Mouse (Mus musculus) kidney, postnatal 0 days (tissue): ENCODE measurements around the gene Podnl1. TPM values are rescaled to one million over a fixed set of nuclear protein-coding genes. Genes with fewer than 3 reads are reported as not detected.
A peak's percentile ranks its signal among the peaks of the same experiment; 100 is the strongest.

Experiments used
- ATAC-seq: fragments of 200-750 bp; cut with Nextera tagmentation; replicated peaks from 2 replicates; pipeline ENCODE4 v1.8.0; 2017; ENCODE audit warnings: low read depth, moderate number of reproducible peaks, moderate TSS enrichment, moderate library complexity; ENCODE audit not compliant: low FRiP score
- DNase-seq: peaks from one replicate; pipeline ENCODE4 v3.0.0-alpha.2; 2016; ENCODE audit warnings: low spot score
- H3K27ac ChIP-seq: fragments of 300-500 bp; sonication (generic); 2 replicates; pipeline ENCODE4 v1.5.1; 2014; ENCODE audit warnings: mild to moderate bottlenecking
- H3K27me3 ChIP-seq: fragments of 300-500 bp; sonication (generic); 2 replicates; pipeline ENCODE4 v1.6.1; 2014; ENCODE audit warnings: low read length, mixed read lengths; ENCODE audit not compliant: insufficient read depth
- H3K36me3 ChIP-seq: fragments of 300-500 bp; sonication (generic); 2 replicates; pipeline ENCODE4 v1.6.1; 2014; ENCODE audit warnings: low read length, mixed read lengths; ENCODE audit not compliant: insufficient read depth
- H3K4me1 ChIP-seq: fragments of 300-500 bp; sonication (generic); replicated peaks from 2 replicates; pipeline ENCODE4 v1.6.1; 2014; ENCODE audit warnings: antibody characterized with exemption, low read length, mixed read lengths; ENCODE audit not compliant: insufficient read depth
- H3K4me2 ChIP-seq: fragments of 300-500 bp; sonication (generic); 2 replicates; pipeline ENCODE4 v1.6.1; 2014; ENCODE audit warnings: mild to moderate bottlenecking, low read length, moderate library complexity, mixed read lengths
- H3K4me3 ChIP-seq: fragments of 300-500 bp; sonication (generic); replicated peaks from 2 replicates; pipeline ENCODE4 v1.5.1; 2014; ENCODE audit warnings: low read depth, low read length
- H3K9ac ChIP-seq: fragments of 300-500 bp; sonication (generic); 2 replicates; pipeline ENCODE4 v1.6.1; 2014; ENCODE audit warnings: low read depth, low read length
- H3K9me3 ChIP-seq: fragments of 300-500 bp; sonication (generic); replicated peaks from 2 replicates; pipeline ENCODE4 v1.6.1; 2016; ENCODE audit warnings: low read length, inconsistent platforms, mixed read lengths
- CTCF ChIP-seq: IDR thresholded peaks from 2 replicates; pipeline ENCODE4 v1.5.1; 2016; ENCODE audit warnings: antibody characterized with exemption, low read depth, mild to moderate bottlenecking, moderate library complexity
- WGBS: fragments of 180-500 bp; shearing (Covaris S2); extraction: QIAGEN DNeasy Blood & Tissue Kit; methylation state at CpG from one replicate; pipeline ENCODE4 v1.1.7; 2014; 5-methylcytosine and 5-hydroxymethylcytosine counted together
- polyA plus RNA-seq: library from polyadenylated mRNA; unstranded; fragments of >200 nt; fragmentation: Nextera tagmentation; extraction: Ambion mirVana; gene quantifications from 2 replicates; pipeline ENCODE4 v1.2.1, GENCODE M21; 2015

Gene Podnl1
- polyA plus RNA-seq = 0.05 and 0.14 TPM in 2 replicates

DNA sequence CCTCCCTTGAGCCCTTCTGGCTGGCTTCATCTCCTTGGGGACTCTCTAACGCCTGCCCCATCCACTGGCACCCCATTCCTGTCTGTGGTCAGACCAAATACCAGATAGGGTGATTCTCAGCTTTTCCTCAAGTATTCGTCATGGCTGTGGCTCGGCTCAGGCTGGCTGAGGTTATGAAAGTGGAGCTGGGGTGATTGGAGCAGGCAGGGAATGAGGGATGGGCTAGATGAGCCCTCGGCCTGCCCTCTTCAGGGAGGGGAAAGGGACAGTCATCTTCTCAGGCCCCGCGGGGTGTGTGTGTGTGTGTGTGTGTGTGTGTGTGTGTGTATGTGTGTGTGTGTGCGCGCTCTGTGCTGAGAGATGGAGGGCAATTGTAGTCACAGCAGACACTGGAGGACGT is at the start of gene Podnl1:
Gene Podnl1 (plus strand): TSS at position 334 of the 400 bp plus-strand sequence.
- Histone ChIP-seq H3K27me3 (no peaks in the 10 kb centered on the region), H3K9ac (no peak within 1 kb of the TSS), H3K4me2 (no peak within 1 kb of the TSS), H3K9me3 (no peaks in the 10 kb centered on the region), H3K27ac (no peak within 1 kb of the TSS), H3K36me3 (no peaks in the 10 kb centered on the region), H3K4me1 (no peaks in the 10 kb centered on the region), H3K4me3 (no peak within 1 kb of the TSS)
- TF ChIP-seq CTCF = no peak
- peak; percentile 34 for DNase-seq
- 29% methylated on average over 9 of the region's 9 CpGs for WGBS
- 0 out of 2 replicates have a peak, but pooled peaks have one; percentile 33 for ATAC-seq

DNA sequence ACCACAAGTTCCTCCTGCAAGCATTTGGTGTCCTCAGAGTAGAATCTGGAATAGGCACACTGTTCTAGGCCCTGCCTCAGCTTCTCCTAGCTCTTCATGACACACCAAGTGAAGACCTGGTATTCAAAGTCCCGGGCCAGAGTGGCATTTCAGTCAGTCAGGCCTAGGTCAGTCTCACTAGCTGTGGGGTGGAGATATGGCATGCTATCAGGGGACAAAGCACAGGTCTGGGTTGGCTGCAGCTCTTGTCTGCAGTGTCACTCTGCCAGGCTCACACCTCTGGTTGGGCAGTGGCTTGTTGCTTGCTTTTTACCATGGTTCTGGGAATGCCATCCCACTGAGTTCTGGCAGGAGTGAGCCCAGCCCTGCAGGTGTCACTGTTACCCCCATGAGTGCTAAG is 49.4 kb upstream of the Podnl1 start:
- no peak overlapping the region for H3K9ac ChIP-seq
- no peak overlapping the region for H3K4me2 ChIP-seq
- DNase-seq (no peak), ATAC-seq (no peak)
- no peaks in the 10 kb centered on the region for H3K27me3 ChIP-seq
- H3K4me3 ChIP-seq = no peak overlapping the region
- H3K36me3 ChIP-seq = peaks cover 17% of the 10 kb centered on the region
- peaks cover 9% of the 10 kb centered on the region; the same call in 1 of the 2 replicates for H3K4me1 ChIP-seq
- H3K27ac ChIP-seq = no peak overlapping the region
- peak; percentile 21; the same call in 1 of the 2 replicates for TF ChIP-seq CTCF
- no peaks in the 10 kb centered on the region for H3K9me3 ChIP-seq
- whole genome bisulfite sequencing = 93% methylated on average over 1 of the region's 1 CpGs

DNA sequence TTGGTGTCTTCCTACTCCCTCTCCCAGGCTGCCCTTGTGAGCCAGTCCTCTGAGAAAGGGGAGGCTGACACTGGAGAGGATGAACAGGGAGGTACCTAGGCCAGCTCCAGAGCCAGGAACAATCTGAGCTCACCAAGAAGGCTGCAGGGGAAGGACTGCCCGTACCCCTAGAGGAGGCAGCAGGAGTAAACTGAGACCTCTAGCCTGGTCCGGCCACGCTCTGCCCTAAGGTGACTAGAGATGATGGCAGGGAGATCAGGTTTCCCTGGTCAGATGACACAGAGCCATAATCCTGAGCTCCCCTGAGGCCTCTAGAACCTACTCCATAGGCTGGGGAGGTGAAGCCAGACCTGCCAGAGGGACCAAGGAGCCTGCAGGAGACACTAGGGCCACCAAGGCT is 48.9 kb upstream of the Podnl1 start:
- Histone ChIP-seq H3K9me3 (no peaks in the 10 kb centered on the region), H3K27ac (no peak overlapping the region)

DNA sequence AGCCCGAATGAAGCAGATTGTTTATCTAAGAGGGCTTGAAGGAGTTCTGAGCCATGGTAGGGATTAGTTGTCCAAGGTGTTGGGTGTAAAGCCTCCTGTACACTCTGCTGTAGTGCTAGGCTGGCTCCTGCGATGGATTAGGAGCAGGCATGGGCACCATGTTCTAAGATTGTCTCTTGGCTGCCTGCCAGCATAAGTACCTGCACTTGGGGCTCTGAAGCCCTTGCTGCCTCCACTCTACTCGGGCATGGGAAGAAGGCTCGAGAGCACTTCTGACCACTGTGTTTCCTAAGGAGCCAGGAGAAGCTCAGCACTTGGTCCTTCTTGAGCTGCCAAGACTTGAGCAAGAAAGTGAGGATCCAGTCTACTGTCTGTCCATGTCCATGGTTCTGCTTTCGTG is 46.6 kb upstream of the Podnl1 start:
- H3K9ac ChIP-seq = no peak overlapping the region
- no peaks in the 10 kb centered on the region for H3K4me1 ChIP-seq
- no peaks in the 10 kb centered on the region for H3K9me3 ChIP-seq
- no peak for TF ChIP-seq CTCF
- ATAC-seq (no peak), DNase-seq (no peak)
- no peak overlapping the region for H3K4me3 ChIP-seq
- no peaks in the 10 kb centered on the region for H3K27me3 ChIP-seq
- H3K4me2 ChIP-seq = no peak overlapping the region
- H3K27ac ChIP-seq = no peak overlapping the region
- 78% methylated on average over 5 of the region's 5 CpGs for WGBS
- peaks cover 36% of the 10 kb centered on the region for H3K36me3 ChIP-seq

More for the DNA sequence above, 48.9 kb upstream of the Podnl1 start:
- ATAC-seq (no peak), DNase-seq (peak; percentile 30)
- H3K4me2 ChIP-seq = no peak overlapping the region
- H3K4me3 ChIP-seq = no peak overlapping the region
- TF ChIP-seq CTCF = no peak
- no peak overlapping the region for H3K9ac ChIP-seq
- H3K27me3 ChIP-seq = no peaks in the 10 kb centered on the region
- H3K36me3 ChIP-seq = peaks cover 17% of the 10 kb centered on the region
- WGBS = 47% methylated on average over 3 of the region's 3 CpGs
- H3K4me1 ChIP-seq = peaks cover 8% of the 10 kb centered on the region; the same call in 1 of the 2 replicates

DNA sequence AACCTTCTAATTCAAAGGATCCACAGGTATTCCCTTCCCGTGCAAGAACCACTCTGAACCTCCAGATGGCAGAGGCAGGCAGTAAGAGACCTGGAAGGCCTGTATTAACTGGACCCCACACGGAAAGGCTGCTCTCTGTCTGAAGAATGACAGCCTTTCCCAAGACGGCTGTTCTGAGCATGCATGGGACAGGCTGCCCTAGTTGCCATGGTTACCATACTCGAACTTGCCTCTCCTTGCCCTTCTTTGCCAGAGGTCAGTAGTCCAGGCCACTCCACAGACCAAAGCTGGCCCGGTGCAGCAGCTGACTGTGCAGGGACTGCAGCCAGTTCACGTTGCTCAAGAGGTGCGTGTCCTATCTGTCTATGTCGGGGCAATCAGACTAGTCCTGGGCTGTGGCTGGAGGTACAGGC is 42.0 kb upstream of the Podnl1 start:
- no peak overlapping the region for H3K4me2 ChIP-seq
- H3K4me1 ChIP-seq = no peaks in the 10 kb centered on the region
- H3K9me3 ChIP-seq = no peaks in the 10 kb centered on the region
- H3K4me3 ChIP-seq = no peak overlapping the region
- peak; percentile 60 for TF ChIP-seq CTCF
- H3K9ac ChIP-seq = 0 out of 2 replicates have a peak overlapping the region, but pooled peaks have one; percentile 2
- peak; percentile 87 for ATAC-seq
- 33% methylated on average over 8 of the region's 8 CpGs for WGBS
- no peak overlapping the region for H3K27ac ChIP-seq
- no peaks in the 10 kb centered on the region for H3K27me3 ChIP-seq
- peaks cover 54% of the 10 kb centered on the region for H3K36me3 ChIP-seq
- DNase-seq = peak; percentile 59

DNA sequence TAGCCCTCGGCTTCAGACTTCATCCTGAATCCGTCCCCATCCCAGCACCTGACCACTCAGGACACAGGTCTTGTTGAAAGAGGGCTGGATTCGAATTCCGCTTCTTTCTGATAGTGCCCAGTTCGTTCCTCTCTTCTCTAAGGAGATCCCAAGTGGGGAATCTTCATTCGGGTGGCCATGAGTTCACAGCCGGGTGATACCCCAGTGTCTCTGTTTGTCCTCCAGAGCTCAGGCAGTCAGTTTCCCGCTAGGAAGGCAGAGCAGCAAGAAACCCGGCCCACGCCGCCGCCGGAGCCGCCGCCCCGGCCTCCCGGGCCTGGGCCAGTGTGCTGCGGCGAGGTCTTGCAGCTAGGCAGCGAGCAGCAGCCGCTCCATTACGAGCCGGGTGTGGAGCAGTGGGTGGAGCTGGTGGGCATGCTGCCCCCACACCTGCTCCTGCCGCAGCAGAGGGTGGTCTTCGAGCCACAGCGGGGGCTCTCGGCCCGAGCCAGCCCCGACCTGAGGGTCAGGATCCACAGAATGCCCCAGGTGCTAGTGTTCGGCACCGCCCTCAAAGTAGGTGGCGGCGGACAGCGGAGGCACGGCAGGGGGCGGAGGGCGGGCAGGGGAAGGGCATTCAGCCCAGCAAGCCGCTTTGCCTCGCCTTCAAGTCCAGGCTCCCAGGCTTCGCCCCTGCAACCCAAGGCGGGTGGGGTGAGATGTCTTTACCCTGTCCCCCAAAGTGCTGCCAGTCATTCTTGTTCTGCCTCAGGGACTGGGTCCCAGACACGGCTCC is 41.3 kb upstream of the Podnl1 start:
- TF ChIP-seq CTCF = no peak
- WGBS = 65% methylated on average over 42 of the region's 42 CpGs
- H3K36me3 ChIP-seq = peaks cover 54% of the 10 kb centered on the region
- no peak overlapping the region for H3K4me3 ChIP-seq
- ATAC-seq (no peak), DNase-seq (no peak)
- H3K4me2 ChIP-seq = no peak overlapping the region
- 0 out of 2 replicates have a peak overlapping the region, but pooled peaks have one; percentile 2 for H3K9ac ChIP-seq
- H3K27ac ChIP-seq = no peak overlapping the region
- no peaks in the 10 kb centered on the region for H3K9me3 ChIP-seq
- no peaks in the 10 kb centered on the region for H3K27me3 ChIP-seq
- no peaks in the 10 kb centered on the region for H3K4me1 ChIP-seq
